Mouse (Mus musculus) heart, embryonic 16.5 days (tissue): ENCODE results near the gene Gzf1. TPM values are rescaled to one million over a fixed set of nuclear protein-coding genes. Genes with fewer than 3 reads are reported as not detected.
A peak's percentile ranks its signal among the peaks of the same experiment; 100 is the strongest.

Source experiments
- ATAC-seq: fragments of 200-750 bp; cut with Nextera tagmentation; replicated peaks from 2 replicates; pipeline ENCODE4 v1.8.0; 2017; ENCODE audit warnings: moderate number of reproducible peaks; ENCODE audit not compliant: insufficient read depth, low FRiP score; ENCODE audit errors: extremely low read depth
- H3K27ac ChIP-seq: fragments of 300-500 bp; sonication (generic); 2 replicates; pipeline ENCODE4 v1.5.1; 2014; ENCODE audit warnings: mild to moderate bottlenecking, low read length, control low read depth, moderate library complexity
- H3K27me3 ChIP-seq: fragments of 300-500 bp; sonication (generic); 2 replicates; pipeline ENCODE4 v1.6.1; 2014; ENCODE audit warnings: low read length, mixed read lengths; ENCODE audit not compliant: control insufficient read depth, insufficient read depth
- H3K36me3 ChIP-seq: fragments of 300-500 bp; sonication (generic); 2 replicates; pipeline ENCODE4 v1.6.1; 2014; ENCODE audit not compliant: control insufficient read depth, insufficient read depth
- H3K4me1 ChIP-seq: fragments of 300-500 bp; sonication (generic); 2 replicates; pipeline ENCODE4 v1.6.1; 2014; ENCODE audit warnings: low read length, mixed read lengths; ENCODE audit not compliant: control insufficient read depth, insufficient read depth
- H3K4me2 ChIP-seq: fragments of 300-500 bp; sonication (generic); 2 replicates; pipeline ENCODE4 v1.6.1; 2014; ENCODE audit warnings: low read depth, mild to moderate bottlenecking, control low read depth, low read length
- H3K4me3 ChIP-seq: fragments of 300-500 bp; sonication (generic); 2 replicates; pipeline ENCODE4 v1.5.1; 2014; ENCODE audit warnings: mild to moderate bottlenecking, control low read depth, low read length
- H3K9ac ChIP-seq: fragments of 300-500 bp; sonication (generic); 2 replicates; pipeline ENCODE4 v1.6.1; 2014; ENCODE audit warnings: low read length, control low read depth
- H3K9me3 ChIP-seq: fragments of 300-500 bp; sonication (generic); replicated peaks from 2 replicates; pipeline ENCODE4 v1.6.1; 2016; ENCODE audit warnings: low read length; ENCODE audit not compliant: control insufficient read depth
- WGBS: fragments of 180-500 bp; shearing (Covaris S2); extraction: QIAGEN DNeasy Blood & Tissue Kit; methylation state at CpG from one replicate; pipeline ENCODE4 v1.1.7; 2014; 5-methylcytosine and 5-hydroxymethylcytosine counted together
- polyA plus RNA-seq: library from polyadenylated mRNA; unstranded; fragments of >200 nt; fragmentation: Nextera tagmentation; extraction: Ambion mirVana; gene quantifications from 2 replicates; pipeline ENCODE4 v1.2.1, GENCODE M21; 2015

Gene Gzf1
- polyA plus RNA-seq = 15.9 and 17.5 TPM in 2 replicates

GRCm38 (mm10) chr2:148680775-148681291, at the start of gene Gzf1:
Gene Gzf1 (plus strand): TSS chr2:148681023.
- peak; percentile 93 for ATAC-seq
- Histone ChIP-seq H3K9me3 (no peaks in the 10 kb centered on the region), H3K27me3 (no peaks in the 10 kb centered on the region), H3K4me1 (peaks cover 39% of the 10 kb centered on the region), H3K4me2 (peak within 1 kb of the TSS; percentile 94), H3K36me3 (peaks cover 28% of the 10 kb centered on the region), H3K27ac (peak within 1 kb of the TSS; percentile 98), H3K9ac (peak within 1 kb of the TSS; percentile 80), H3K4me3 (peak within 1 kb of the TSS; percentile 65)
- under 1% methylated on average over 39 of the region's 39 CpGs for WGBS

- no peak overlapping the region for H3K4me3 ChIP-seq
- no peak overlapping the region for H3K9ac ChIP-seq
- no peaks in the 10 kb centered on the region for H3K4me1 ChIP-seq
- ATAC-seq = no peak
- no peaks in the 10 kb centered on the region for H3K36me3 ChIP-seq
- no peak overlapping the region for H3K4me2 ChIP-seq
- WGBS = 91% methylated on average over 3 of the region's 3 CpGs
- no peak overlapping the region for H3K27ac ChIP-seq
- no peaks in the 10 kb centered on the region for H3K9me3 ChIP-seq
- no peaks in the 10 kb centered on the region for H3K27me3 ChIP-seq
Measured at GRCm38 (mm10) chr2:148631602-148632001, 49.2 kb upstream of the Gzf1 start.

GRCm38 (mm10) chr2:148634466-148634865, 46.4 kb upstream of the Gzf1 start:
- Histone ChIP-seq H3K36me3 (no peaks in the 10 kb centered on the region), H3K9me3 (no peaks in the 10 kb centered on the region), H3K4me1 (no peaks in the 10 kb centered on the region), H3K27me3 (no peaks in the 10 kb centered on the region), H3K27ac (no peak overlapping the region), H3K4me2 (no peak overlapping the region), H3K9ac (no peak overlapping the region), H3K4me3 (no peak overlapping the region)
- no peak for ATAC-seq
- 75% methylated on average over 4 of the region's 4 CpGs for WGBS

GRCm38 (mm10) chr2:148642610-148643370, 38.0 kb upstream of the Gzf1 start:
- Histone ChIP-seq H3K4me2 (no peak overlapping the region), H3K9me3 (no peaks in the 10 kb centered on the region), H3K4me1 (no peaks in the 10 kb centered on the region), H3K27me3 (no peaks in the 10 kb centered on the region), H3K4me3 (no peak overlapping the region), H3K27ac (no peak overlapping the region), H3K36me3 (no peaks in the 10 kb centered on the region), H3K9ac (no peak overlapping the region)
- WGBS = 55% methylated on average over 1 of the region's 1 CpGs
- ATAC-seq = no peak

- Histone ChIP-seq H3K9me3 (no peaks in the 10 kb centered on the region), H3K27me3 (no peaks in the 10 kb centered on the region), H3K36me3 (no peaks in the 10 kb centered on the region), H3K4me2 (no peak overlapping the region), H3K4me3 (no peak overlapping the region), H3K27ac (no peak overlapping the region), H3K4me1 (no peaks in the 10 kb centered on the region), H3K9ac (no peak overlapping the region)
- no peak for ATAC-seq
- WGBS = 72% methylated on average over 6 of the region's 6 CpGs
Measured at GRCm38 (mm10) chr2:148644421-148645000, 36.3 kb upstream of the Gzf1 start.

GRCm38 (mm10) chr2:148650587-148651357, 30.1 kb upstream of the Gzf1 start:
- Histone ChIP-seq H3K9ac (no peak overlapping the region), H3K4me1 (no peaks in the 10 kb centered on the region), H3K27ac (no peak overlapping the region), H3K27me3 (no peaks in the 10 kb centered on the region), H3K36me3 (no peaks in the 10 kb centered on the region), H3K9me3 (no peaks in the 10 kb centered on the region), H3K4me2 (no peak overlapping the region), H3K4me3 (no peak overlapping the region)
- no peak for ATAC-seq
- 48% methylated on average over 3 of the region's 3 CpGs for WGBS

GRCm38 (mm10) chr2:148654961-148655360, 25.9 kb upstream of the Gzf1 start:
- no peaks in the 10 kb centered on the region for H3K4me1 ChIP-seq
- WGBS = 2% methylated on average over 3 of the region's 3 CpGs
- H3K4me2 ChIP-seq = no peak overlapping the region
- H3K27ac ChIP-seq = no peak overlapping the region
- H3K9ac ChIP-seq = no peak overlapping the region
- peak; percentile 49; the same call in 1 of the 2 replicates for ATAC-seq
- no peaks in the 10 kb centered on the region for H3K36me3 ChIP-seq
- H3K27me3 ChIP-seq = no peaks in the 10 kb centered on the region
- no peaks in the 10 kb centered on the region for H3K9me3 ChIP-seq
- H3K4me3 ChIP-seq = no peak overlapping the region

- Histone ChIP-seq H3K4me2 (no peak overlapping the region), H3K36me3 (no peaks in the 10 kb centered on the region), H3K27ac (no peak overlapping the region), H3K27me3 (no peaks in the 10 kb centered on the region), H3K9ac (no peak overlapping the region), H3K9me3 (no peaks in the 10 kb centered on the region), H3K4me1 (no peaks in the 10 kb centered on the region), H3K4me3 (no peak overlapping the region)
- 83% methylated on average over 1 of the region's 1 CpGs for WGBS
- ATAC-seq = no peak
Measured at GRCm38 (mm10) chr2:148663458-148663857, 17.4 kb upstream of the Gzf1 start.
